Mouse (Mus musculus) neural tube, embryonic 14.5 days (tissue): ENCODE measurements at regions not wholly inside any gene's neighbourhood (a gene's known extent, or its start where the extent isn't known, plus 50 kb on each side); places are given as distances from the start of the nearest gene placed in this dataset.

Experiments
- ATAC-seq: fragments of 200-750 bp; cut with Nextera tagmentation; 2 replicates; pipeline ENCODE4 v1.8.0; 2017; ENCODE audit warnings: low read depth, mild to moderate bottlenecking, moderate TSS enrichment, moderate library complexity
- H3K27ac ChIP-seq: fragments of 300-500 bp; sonication (generic); 2 replicates; pipeline ENCODE4 v1.5.1; 2014; ENCODE audit warnings: low read depth, mild to moderate bottlenecking, control low read depth, low read length, moderate library complexity, mixed read lengths
- H3K27me3 ChIP-seq: fragments of 300-500 bp; sonication (generic); 2 replicates; pipeline ENCODE4 v1.6.1; 2014; ENCODE audit warnings: low read length; ENCODE audit not compliant: control insufficient read depth, insufficient read depth
- H3K36me3 ChIP-seq: fragments of 300-500 bp; sonication (generic); 2 replicates; pipeline ENCODE4 v1.6.1; 2014; ENCODE audit warnings: low read length, mixed read lengths; ENCODE audit not compliant: control insufficient read depth, insufficient read depth
- H3K4me1 ChIP-seq: fragments of 300-500 bp; sonication (generic); 2 replicates; pipeline ENCODE4 v1.6.1; 2014; ENCODE audit warnings: low read length; ENCODE audit not compliant: control insufficient read depth, insufficient read depth
- H3K4me2 ChIP-seq: fragments of 300-500 bp; sonication (generic); 2 replicates; pipeline ENCODE4 v1.6.1; 2014; ENCODE audit warnings: mild to moderate bottlenecking, low read depth, low read length, control low read depth
- H3K4me3 ChIP-seq: fragments of 300-500 bp; sonication (generic); 2 replicates; pipeline ENCODE4 v1.5.1; 2014; ENCODE audit warnings: low read depth, low read length, control low read depth, mixed read lengths
- H3K9ac ChIP-seq: fragments of 300-500 bp; sonication (generic); replicated peaks from 2 replicates; pipeline ENCODE4 v1.6.1; 2014; ENCODE audit warnings: low read depth, mild to moderate bottlenecking, control low read depth, low read length, mixed read lengths
- H3K9me3 ChIP-seq: fragments of 300-500 bp; sonication (generic); 2 replicates; pipeline ENCODE4 v1.6.1; 2016; ENCODE audit warnings: low read length; ENCODE audit not compliant: control insufficient read depth
- WGBS: fragments of 180-500 bp; shearing (Covaris S2); extraction: QIAGEN DNeasy Blood & Tissue Kit; methylation state at CpG from one replicate; pipeline ENCODE4 v1.1.7; 2014; 5-methylcytosine and 5-hydroxymethylcytosine counted together

GRCm38 (mm10) chr8:92472257-92472656 is 114.8 kb downstream of the Irx5 start:
- H3K27ac ChIP-seq = no peak overlapping the region
- WGBS = 52% methylated on average over 7 of the region's 7 CpGs
- no peaks in the 10 kb centered on the region for H3K36me3 ChIP-seq
- no peaks in the 10 kb centered on the region; the same call in 1 of the 2 replicates for H3K4me1 ChIP-seq
- no peak overlapping the region for H3K4me2 ChIP-seq
- no peaks in the 10 kb centered on the region for H3K9me3 ChIP-seq
- no peak for ATAC-seq
- no peak overlapping the region for H3K9ac ChIP-seq
- no peak overlapping the region for H3K4me3 ChIP-seq
- peaks cover 4% of the 10 kb centered on the region; the same call in 1 of the 2 replicates for H3K27me3 ChIP-seq

- Histone ChIP-seq H3K36me3 (no peaks in the 10 kb centered on the region), H3K9ac (no peak overlapping the region), H3K27ac (no peak overlapping the region), H3K9me3 (no peaks in the 10 kb centered on the region), H3K4me3 (no peak overlapping the region), H3K4me1 (no peaks in the 10 kb centered on the region; the same call in 1 of the 2 replicates), H3K27me3 (peaks cover 2% of the 10 kb centered on the region; the same call in 1 of the 2 replicates), H3K4me2 (no peak overlapping the region)
- ATAC-seq = no peak
- 83% methylated on average over 3 of the region's 3 CpGs for WGBS
These were observed 115.4 kb downstream of the Irx5 start for GRCm38 (mm10) chr8:92472817-92473216.

DNA sequence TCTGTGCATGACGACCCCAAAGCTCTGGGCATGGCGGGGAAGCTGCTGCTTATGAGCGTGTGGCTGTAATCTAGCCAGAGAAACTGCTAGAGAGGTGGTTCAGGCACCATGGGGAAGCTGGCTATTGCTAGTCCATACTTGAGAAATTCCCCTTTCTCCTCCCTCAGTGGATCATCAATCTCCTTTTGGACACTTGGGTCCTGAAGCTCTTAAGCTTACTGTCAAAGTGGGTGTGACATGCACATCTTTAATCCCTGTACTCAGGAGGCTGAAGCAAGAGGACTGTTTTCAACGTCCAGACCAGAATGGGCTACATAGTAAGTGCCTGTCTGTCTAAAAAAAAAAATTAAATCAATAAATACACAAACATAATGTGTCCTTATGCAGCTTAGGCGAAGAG is 125.0 kb downstream of the Irx5 start:
- Histone ChIP-seq H3K4me1 (no peaks in the 10 kb centered on the region), H3K36me3 (no peaks in the 10 kb centered on the region), H3K9me3 (no peaks in the 10 kb centered on the region), H3K27ac (no peak overlapping the region), H3K4me2 (no peak overlapping the region), H3K9ac (no peak overlapping the region), H3K27me3 (no peaks in the 10 kb centered on the region), H3K4me3 (no peak overlapping the region)
- no peak for ATAC-seq
- whole genome bisulfite sequencing = 60% methylated on average over 5 of the region's 5 CpGs

GRCm38 (mm10) chr8:92483055-92483765 is 125.8 kb downstream of the Irx5 start:
- H3K27ac ChIP-seq = no peak overlapping the region
- no peak for ATAC-seq
- H3K36me3 ChIP-seq = no peaks in the 10 kb centered on the region
- H3K27me3 ChIP-seq = no peaks in the 10 kb centered on the region
- no peaks in the 10 kb centered on the region for H3K4me1 ChIP-seq
- H3K9me3 ChIP-seq = no peaks in the 10 kb centered on the region
- no peak overlapping the region for H3K9ac ChIP-seq
- H3K4me2 ChIP-seq = no peak overlapping the region
- H3K4me3 ChIP-seq = no peak overlapping the region
- WGBS = 60% methylated on average over 8 of the region's 8 CpGs

DNA sequence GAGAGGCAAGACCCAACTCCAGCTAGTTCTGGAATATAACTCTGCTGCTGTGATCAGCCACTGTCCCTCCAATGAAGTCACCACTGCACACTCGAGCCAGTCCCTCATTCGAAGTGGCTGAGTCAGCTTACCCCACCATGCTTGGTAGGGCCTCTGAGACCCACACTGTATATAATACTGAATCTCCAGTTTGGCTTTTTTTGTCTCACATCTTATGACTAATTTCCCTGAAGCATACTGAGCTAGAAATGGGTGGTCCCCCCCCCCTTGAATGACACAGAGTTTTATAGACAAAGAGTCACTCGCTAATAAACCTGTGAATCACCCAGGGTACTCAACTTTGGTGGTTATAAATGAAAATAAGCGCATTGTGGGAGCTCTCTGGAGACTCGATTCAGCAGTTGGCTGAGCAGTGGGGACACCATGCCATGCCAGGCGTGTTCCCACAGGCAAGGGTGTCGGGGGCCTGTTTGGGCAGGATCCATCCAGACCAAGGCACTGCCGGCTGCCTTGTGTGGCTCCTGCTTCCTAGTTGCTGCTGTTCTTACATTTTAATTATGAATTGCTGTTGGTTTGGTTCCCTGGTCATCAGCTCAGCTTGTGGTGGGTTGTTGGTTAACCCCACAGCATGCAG is 131.2 kb downstream of the Irx5 start:
- H3K4me3 ChIP-seq = no peak overlapping the region
- H3K4me1 ChIP-seq = no peaks in the 10 kb centered on the region
- H3K9ac ChIP-seq = no peak overlapping the region
- WGBS = 81% methylated on average over 8 of the region's 8 CpGs
- H3K27me3 ChIP-seq = no peaks in the 10 kb centered on the region
- no peak overlapping the region for H3K4me2 ChIP-seq
- H3K36me3 ChIP-seq = no peaks in the 10 kb centered on the region
- H3K9me3 ChIP-seq = no peaks in the 10 kb centered on the region
- ATAC-seq = no peak
- no peak overlapping the region for H3K27ac ChIP-seq

DNA sequence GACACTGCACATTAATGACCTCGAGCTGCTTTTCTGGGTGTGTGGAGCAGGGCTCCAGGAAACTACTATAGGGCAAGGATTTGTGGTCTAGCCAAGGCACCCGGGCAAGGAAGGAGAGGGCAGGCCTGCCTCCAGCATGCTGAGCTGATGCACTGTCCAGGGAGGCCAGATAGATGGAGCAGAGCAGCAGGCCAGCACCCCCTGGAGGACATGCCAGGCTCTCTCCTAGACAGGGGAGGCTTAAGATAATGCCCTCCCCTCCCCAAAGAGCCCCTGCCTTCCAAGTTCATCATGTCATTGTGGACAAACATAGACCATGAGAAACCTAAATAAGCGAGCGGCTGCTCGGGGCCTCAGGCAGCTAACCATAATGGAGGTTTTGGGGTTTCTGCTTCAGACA is 134.1 kb downstream of the Irx5 start:
- Histone ChIP-seq H3K9ac (no peak overlapping the region), H3K36me3 (no peaks in the 10 kb centered on the region), H3K4me2 (no peak overlapping the region), H3K4me3 (no peak overlapping the region), H3K27me3 (no peaks in the 10 kb centered on the region), H3K9me3 (no peaks in the 10 kb centered on the region), H3K4me1 (no peaks in the 10 kb centered on the region), H3K27ac (no peak overlapping the region)
- WGBS = 76% methylated on average over 5 of the region's 5 CpGs
- ATAC-seq = no peak

- Histone ChIP-seq H3K9me3 (no peaks in the 10 kb centered on the region), H3K36me3 (no peaks in the 10 kb centered on the region), H3K9ac (no peak overlapping the region), H3K4me2 (no peak overlapping the region), H3K4me1 (no peaks in the 10 kb centered on the region), H3K27ac (no peak overlapping the region), H3K27me3 (no peaks in the 10 kb centered on the region), H3K4me3 (no peak overlapping the region)
- ATAC-seq = no peak
- WGBS = 62% methylated on average over 4 of the region's 4 CpGs
These were observed 136.0 kb downstream of the Irx5 start for GRCm38 (mm10) chr8:92493403-92493802.

- Histone ChIP-seq H3K27ac (no peak overlapping the region), H3K4me1 (no peaks in the 10 kb centered on the region), H3K9ac (no peak overlapping the region), H3K27me3 (no peaks in the 10 kb centered on the region), H3K36me3 (no peaks in the 10 kb centered on the region), H3K4me3 (no peak overlapping the region), H3K4me2 (no peak overlapping the region), H3K9me3 (no peaks in the 10 kb centered on the region)
- 73% methylated on average over 7 of the region's 7 CpGs for WGBS
- no peak for ATAC-seq
These were observed 148.3 kb downstream of the Irx5 start for GRCm38 (mm10) chr8:92505552-92506281.

- Histone ChIP-seq H3K4me1 (no peaks in the 10 kb centered on the region), H3K4me3 (no peak overlapping the region), H3K4me2 (no peak overlapping the region), H3K36me3 (no peaks in the 10 kb centered on the region), H3K27me3 (no peaks in the 10 kb centered on the region), H3K27ac (no peak overlapping the region), H3K9ac (no peak overlapping the region), H3K9me3 (no peaks in the 10 kb centered on the region)
- no peak for ATAC-seq
- WGBS = 73% methylated on average over 5 of the region's 5 CpGs
These were observed 149.0 kb downstream of the Irx5 start for GRCm38 (mm10) chr8:92506436-92506835.
